Mouse (Mus musculus): ENCODE measurements at regions not wholly inside any gene's neighbourhood (a gene's known extent, or its start where the extent isn't known, plus 50 kb on each side); places are given as distances from the start of the nearest gene placed in this dataset.
"Not testable (repeated sequence)": the region's sequence is repeated elsewhere in the genome, so short reads cannot be mapped to it uniquely, and the experiment has no call there.

DNA sequence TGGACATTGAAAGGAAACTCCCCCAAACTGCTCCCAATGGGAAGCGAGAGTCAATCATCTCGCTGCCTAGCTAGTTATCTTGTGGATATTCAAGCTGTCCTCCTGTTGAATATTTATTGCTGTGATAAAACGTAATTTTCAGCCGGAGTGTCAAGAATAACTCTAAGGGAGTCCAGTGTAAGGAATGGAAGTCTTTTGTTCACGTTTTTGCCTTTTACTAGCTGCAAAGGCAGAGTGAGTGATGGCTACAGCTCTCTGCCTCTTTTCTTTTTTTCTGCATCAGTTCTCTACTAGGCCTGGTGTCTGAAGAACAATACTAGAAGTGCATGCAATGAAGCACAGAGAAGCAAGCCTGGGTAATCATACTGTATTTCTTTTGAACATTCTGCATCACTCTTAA lies 679.7 kb downstream of the Trib2 start:
- no peak for ATAC-seq (replicated peaks; ENCODE audit: poor library complexity)

DNA sequence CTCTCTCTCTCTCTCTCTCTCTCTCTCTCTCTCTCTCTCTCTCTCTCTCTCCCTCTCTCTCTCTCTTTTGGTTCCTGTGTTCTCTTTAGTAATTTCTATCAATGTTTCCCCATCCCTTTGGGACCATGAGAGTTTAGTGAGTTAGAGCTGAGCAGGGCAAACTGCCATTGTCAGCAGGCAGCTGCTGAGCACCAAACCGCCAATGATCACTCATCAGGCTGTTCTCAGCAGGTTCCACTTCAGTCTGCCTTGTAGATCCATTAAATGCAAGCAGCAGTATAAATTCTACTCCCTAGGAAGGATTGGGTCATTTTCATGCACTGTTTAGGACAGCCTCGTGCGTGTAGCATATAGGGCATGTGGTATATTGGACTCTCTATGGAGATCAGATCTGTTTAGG lies 692.5 kb downstream of the Trib2 start:
- ATAC-seq (replicated peaks; ENCODE audit: poor library complexity) = no peak

DNA sequence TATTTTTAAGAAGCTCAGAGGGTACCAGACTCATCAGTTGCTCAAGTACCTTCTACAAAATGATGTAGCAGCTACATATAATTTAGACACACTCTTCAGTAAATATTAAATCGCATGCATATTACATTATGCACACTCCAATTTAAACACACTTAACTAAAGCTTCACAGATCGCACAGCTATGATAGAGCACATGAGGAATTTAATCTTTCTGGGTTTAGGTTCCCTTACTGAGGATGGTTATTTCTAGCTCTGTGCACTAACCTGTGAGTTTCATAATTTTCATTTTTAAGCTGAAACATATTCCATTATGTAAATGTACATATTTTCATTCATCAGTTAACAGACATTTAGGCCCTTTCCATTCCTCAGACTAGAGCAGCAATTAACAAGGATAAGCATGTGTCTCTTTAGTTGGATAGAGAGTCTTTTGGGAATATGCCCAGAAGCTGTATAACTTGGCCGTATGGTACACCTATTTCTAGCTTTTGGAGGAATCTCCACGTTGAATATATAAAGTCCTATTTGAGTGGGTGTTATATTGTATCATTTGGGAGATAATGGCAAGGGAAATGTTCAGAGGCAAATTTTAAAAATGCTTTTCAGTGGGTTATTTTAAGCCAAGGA lies 694.0 kb downstream of the Trib2 start:
- no peak for ATAC-seq (replicated peaks; ENCODE audit: poor library complexity)

DNA sequence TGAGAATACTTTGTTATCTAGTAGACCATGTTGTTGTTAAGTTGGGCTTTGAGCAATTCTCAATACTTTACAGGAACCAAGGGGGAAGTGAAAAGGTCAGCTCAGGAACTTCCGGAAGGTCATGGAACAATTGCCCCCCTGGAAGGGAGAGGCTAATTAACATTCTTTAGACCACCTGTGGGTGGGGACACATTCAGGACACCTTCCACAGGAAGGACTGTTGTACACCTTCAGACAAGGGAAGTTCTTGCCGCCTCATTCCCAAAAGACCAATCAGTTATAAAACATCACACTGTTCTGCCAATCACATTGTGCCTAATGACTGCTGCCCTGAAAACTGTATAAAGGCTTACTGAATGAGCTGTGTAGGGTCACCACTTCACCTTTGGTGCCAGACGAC lies 701.2 kb downstream of the Trib2 start:
- ATAC-seq (replicated peaks; ENCODE audit: poor library complexity) = no peak

DNA sequence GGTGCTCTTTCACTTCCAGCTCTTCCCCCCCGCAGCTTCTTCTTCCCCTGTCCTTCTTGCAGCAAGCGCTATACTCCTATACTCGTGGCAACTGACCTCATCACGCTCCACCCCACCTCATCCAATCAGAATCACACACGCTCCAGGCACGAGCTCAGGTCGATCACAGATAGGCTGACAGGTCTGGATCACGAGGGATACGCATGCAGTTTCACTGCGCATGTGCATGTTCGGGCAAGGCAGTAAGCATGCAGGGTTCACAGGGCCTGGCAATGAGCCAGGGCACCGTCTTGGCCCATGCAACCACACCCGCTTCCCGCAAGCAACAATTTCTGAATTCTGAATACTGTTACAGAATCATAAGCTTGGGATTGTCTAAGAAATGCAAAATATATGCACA lies 701.9 kb downstream of the Trib2 start:
- ATAC-seq (replicated peaks; ENCODE audit: poor library complexity) = no peak

DNA sequence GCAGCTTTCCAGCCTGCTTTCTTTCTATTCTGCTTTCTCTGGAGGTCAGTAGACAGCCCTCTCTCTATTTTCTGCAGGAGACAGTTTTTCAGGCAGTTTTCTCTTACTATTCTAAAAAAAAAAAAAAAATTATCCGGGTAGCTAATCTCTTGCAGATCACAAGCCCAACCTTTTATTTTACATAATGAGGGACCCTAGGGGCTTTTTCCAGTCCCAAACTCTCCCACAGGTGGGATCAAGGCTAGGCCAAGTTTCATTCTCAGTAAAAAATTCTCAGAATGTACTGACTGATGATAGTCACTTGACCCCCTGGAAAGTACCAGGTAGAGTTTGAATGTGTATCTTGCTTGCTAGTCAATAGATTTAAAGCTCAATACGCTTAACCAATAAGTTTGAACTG lies 705.7 kb downstream of the Trib2 start:
- no peak for ATAC-seq (replicated peaks; ENCODE audit: poor library complexity)

DNA sequence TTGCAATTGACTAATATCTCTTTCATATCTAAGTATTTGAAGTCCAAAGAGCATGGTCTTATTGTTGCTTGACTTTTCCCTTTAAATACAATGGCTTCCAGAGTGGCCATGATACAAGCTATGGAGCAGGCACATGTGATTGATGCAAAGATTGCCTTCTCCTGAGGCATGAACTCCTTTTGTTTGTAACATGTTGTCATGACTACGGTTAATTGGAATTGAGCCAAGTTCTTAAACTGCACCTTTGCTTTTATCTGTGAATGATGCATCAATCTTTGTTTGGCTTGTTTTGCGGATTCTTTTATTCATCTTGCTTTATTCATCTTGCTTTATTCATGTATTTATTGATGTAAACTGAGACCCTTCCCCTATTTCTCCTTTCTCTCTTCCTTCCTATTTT lies 711.8 kb downstream of the Trib2 start:
- no peak for ATAC-seq (replicated peaks; ENCODE audit: poor library complexity)

DNA sequence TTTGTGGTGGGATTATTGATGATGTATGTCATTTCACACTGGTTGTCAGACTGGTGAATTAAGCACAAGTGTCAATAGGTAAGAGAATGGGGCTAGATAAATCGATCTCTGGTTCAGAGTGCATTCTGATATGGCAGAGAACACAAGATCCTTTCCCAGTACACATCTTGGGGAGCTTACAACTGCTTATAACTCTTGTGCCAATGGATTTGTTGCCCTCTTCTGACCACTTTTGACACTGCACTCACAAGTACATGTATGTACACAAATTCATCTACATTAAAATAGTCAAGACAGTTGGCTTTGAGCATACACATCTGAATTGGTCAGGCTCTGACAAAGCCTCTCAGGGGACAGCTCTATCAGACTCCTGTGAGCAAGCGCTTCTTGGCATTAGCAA lies 738.1 kb downstream of the Trib2 start:
- no peak for ATAC-seq (replicated peaks; ENCODE audit: poor library complexity)

DNA sequence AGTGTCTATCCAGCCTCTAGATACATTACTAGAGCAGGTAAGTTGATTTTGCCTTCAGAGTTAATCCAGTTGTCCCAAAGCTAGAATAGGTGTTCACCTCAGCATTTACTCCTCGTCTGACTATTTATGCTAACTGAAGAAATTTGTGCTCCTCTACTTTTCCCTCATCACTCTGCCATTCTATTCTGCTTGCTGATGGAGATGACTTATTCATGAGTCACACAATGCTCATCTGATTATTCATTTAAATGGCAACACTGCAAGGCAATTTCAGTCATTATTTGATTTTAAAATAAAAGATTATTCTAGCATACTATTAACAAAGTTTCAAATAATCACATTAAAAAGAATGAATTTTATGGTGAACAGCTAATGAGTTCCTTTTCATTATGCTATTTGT lies 752.4 kb downstream of the Trib2 start:
- no peak for ATAC-seq (replicated peaks; ENCODE audit: poor library complexity)

DNA sequence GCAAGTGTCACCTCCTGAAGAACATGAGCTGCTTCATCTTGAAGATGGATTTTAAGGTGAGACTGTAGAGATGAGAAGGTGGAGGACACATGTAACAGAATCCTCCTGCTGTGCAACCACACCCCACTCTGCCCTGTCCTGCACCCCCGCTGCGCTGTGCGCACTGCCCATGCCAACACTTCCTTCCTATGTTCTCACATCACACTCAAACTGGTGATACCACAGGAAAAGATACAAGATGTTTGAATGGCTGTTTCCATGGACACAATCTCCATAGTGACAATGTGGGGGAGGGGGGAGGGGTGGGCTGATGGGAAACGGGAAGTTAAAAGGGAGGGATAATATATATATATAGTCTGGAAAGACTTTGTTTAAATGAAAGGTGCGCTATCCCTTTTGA lies 765.3 kb downstream of the Trib2 start:
- no peak for ATAC-seq (replicated peaks; ENCODE audit: poor library complexity)

DNA sequence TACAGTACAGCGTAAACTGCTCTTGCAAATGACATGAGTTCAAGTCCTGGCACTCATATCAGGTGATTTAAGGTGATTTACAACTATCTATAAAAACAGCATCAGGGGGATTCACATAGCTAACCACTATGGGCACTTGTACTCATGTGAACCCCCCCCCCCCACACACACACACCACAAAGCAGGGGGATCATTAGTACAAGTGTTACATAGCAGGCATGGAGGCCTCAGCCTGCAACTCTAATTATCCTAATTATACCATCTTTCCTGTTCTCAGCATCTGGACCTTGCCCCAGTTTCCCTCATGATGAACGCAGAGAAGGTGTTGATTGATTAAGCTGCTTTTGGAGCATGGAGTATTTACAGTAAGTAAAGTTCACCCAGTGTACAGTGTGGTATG lies 773.5 kb downstream of the Trib2 start:
- ATAC-seq (replicated peaks; ENCODE audit: poor library complexity) = no peak

DNA sequence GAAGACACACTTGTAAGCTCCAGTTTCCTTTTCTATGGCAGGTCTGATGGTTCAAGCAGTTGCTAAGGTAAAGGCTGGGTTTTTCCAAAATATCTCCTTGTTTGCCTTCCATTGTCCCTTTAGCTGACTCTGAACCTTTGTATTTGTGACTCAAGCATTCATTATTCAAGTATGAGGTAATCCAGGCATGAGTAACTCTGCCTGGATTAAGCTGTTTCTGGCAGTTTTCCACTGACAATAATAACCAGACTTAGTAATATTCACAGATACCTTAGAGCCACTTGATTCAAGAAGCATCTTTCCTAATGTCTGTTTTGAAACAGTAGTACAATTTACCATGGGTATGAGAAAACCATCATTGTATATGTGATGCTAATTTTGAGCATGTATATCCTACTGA lies 805.6 kb downstream of the Trib2 start:
- no peak for ATAC-seq (replicated peaks; ENCODE audit: poor library complexity)

DNA sequence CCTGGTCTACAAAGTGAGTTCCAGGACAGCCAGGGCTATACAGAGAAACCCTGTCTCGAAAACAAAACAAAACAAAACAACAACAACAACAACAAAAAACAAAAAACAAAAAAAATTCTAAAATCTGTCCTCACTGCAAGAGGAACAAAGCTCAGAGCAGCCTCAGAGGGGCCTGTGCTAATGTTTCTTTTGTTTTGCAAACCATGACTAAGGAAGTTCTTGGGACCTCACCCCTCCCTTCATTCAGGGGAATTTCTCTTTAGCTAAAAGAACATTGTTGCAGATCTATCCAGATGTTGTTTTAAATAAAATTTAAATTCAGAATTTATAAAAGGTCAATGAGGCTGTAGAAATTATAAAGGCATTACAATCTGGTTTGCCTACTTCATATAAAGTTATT lies 814.3 kb downstream of the Trib2 start:
- not testable (repeated sequence) for ATAC-seq (replicated peaks; ENCODE audit: poor library complexity)

Data from megakaryocyte progenitor cell, adult 5-6 weeks (primary cell).